Comparison of ENCODE assay signal across 11 mouse cellular contexts in the genomic region with DNA sequence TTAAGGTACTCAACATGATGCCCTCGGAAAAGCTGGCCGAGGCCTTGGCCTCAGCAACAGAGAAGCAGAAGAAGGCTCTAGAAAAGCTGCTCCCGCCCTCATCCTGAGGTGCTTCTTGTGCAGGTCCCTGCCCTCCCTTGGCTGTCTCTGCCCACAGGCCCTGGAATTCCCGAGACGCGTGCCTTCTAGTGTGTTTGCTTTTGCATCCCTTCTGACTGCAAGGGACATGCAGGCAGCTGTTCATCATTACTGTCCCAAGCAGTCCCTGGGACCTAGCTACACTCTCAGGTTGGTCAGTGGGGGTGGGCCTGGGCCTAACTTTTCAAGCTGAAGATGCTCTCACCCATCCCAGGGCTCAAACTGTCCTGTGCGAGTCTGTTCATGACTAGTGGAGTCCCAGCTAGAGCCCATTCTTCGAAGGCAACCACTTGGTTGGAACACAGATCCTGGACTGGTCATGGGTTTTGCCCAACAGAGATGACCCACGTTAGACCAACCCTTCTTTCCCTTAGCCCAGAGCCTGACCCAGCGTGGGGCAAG. TPM values are rescaled to one million over a fixed set of nuclear protein-coding genes. Genes with fewer than 3 reads are reported as not detected.
DNase-seq lines count a peak whose midpoint lies in the region; ATAC-seq and TF ChIP-seq lines count a peak whose summit lies in the region.
"Had no signal": no experiment of that assay in that cellular context is flagged by ENCODE, and none has a peak within 500 bp of the region (broad histone marks: within the 10 kb centered on the region; RNA-seq: fewer than 3 reads in every experiment).

No protein-coding gene starts in this region.

- no peaks in the 10 kb centered on the region for H3K36me3 ChIP-seq in kidney, adult 2 months (ENCODE audit: control insufficient read depth, insufficient read depth, low read length)
- H3K36me3 ChIP-seq in E14TG2a.4 (ENCODE audit: insufficient read depth, low read length) = peaks cover 82% of the 10 kb centered on the region
- peaks cover 83% of the 10 kb centered on the region for H3K36me3 ChIP-seq in embryonic facial prominence, embryonic 10.5 days (replicated peaks)
- H3K36me3 ChIP-seq in limb, embryonic 12.5 days = peaks cover 82% of the 10 kb centered on the region

- DNase-seq in kidney, adult 2 months = no peak
- DNase-seq in kidney, adult 8-10 months = no peak
- no peak for DNase-seq in embryonic facial prominence, embryonic 10.5 days (ENCODE audit: low spot score)
- no peak for DNase-seq in thymus, postnatal 14 days
- DNase-seq in left cerebral cortex, adult 9 months (ENCODE audit: low spot score in 2 of 2) = no peak
- DNase-seq in ovary, postnatal 14 days (ENCODE audit: low spot score) = no peak
- DNase-seq: embryo, embryonic 11 days; gastrocnemius, postnatal 25 days; spleen, adult 18-20 months had no signal

- 0 out of 2 replicates have a peak overlapping the region, but pooled peaks have one; percentile 90 for H3K4me3 ChIP-seq in kidney, adult 2 months (ENCODE audit: insufficient read depth, low read depth, low read length)
- H3K4me3 ChIP-seq in E14TG2a.4 (replicated peaks; ENCODE audit: low read length) = peak overlapping the region; percentile 99
- peak overlapping the region; percentile 83 for H3K4me3 ChIP-seq in embryonic facial prominence, embryonic 10.5 days
- H3K4me3 ChIP-seq in limb, embryonic 12.5 days (replicated peaks) = peak overlapping the region; percentile 92; the same call in 1 of the 2 replicates

- H3K4me1 ChIP-seq in kidney, adult 2 months (ENCODE audit: control insufficient read depth, insufficient read depth, low read length) = peaks cover 7% of the 10 kb centered on the region
- peaks cover 34% of the 10 kb centered on the region for H3K4me1 ChIP-seq in E14TG2a.4 (replicated peaks; ENCODE audit: low read depth, low read length)
- H3K4me1 ChIP-seq in embryonic facial prominence, embryonic 10.5 days = peaks cover 19% of the 10 kb centered on the region
- peaks cover 14% of the 10 kb centered on the region for H3K4me1 ChIP-seq in limb, embryonic 12.5 days (replicated peaks)

- H3K27ac ChIP-seq in kidney, adult 2 months (ENCODE audit: insufficient read depth, low read depth, low read length) = no peak overlapping the region; the same call in 1 of the 2 replicates
- H3K27ac ChIP-seq in embryonic facial prominence, embryonic 10.5 days (replicated peaks) = no peak overlapping the region
- no peak overlapping the region for H3K27ac ChIP-seq in limb, embryonic 12.5 days

- WGBS in kidney, adult 2 months = 80% methylated on average over 10 of the region's 10 CpGs
- WGBS in embryonic facial prominence, embryonic 10.5 days = 91% methylated on average over 10 of the region's 10 CpGs
- 91% methylated on average over 10 of the region's 10 CpGs for WGBS in limb, embryonic 12.5 days

- H3K9me3 ChIP-seq in E14TG2a.4 (ENCODE audit: low read length) = no peaks in the 10 kb centered on the region
- H3K9me3 ChIP-seq in embryonic facial prominence, embryonic 10.5 days = no peaks in the 10 kb centered on the region
- no peaks in the 10 kb centered on the region for H3K9me3 ChIP-seq in limb, embryonic 12.5 days

- peak overlapping the region; percentile 89 for H3K4me2 ChIP-seq in limb, embryonic 12.5 days

- 0 out of 2 replicates have a peak overlapping the region, but pooled peaks have one; percentile 89 for H3K9ac ChIP-seq in limb, embryonic 12.5 days (replicated peaks)

- no peak for TF ChIP-seq POLR2A in kidney, adult 2 months (IDR thresholded peaks at IDR 0.05; ENCODE audit: low read depth, low read length)

- H3K27me3 ChIP-seq in kidney, adult 2 months (replicated peaks; ENCODE audit: control insufficient read depth, insufficient read depth, low read length) = no peaks in the 10 kb centered on the region
- no peaks in the 10 kb centered on the region for H3K27me3 ChIP-seq in E14TG2a.4 (ENCODE audit: insufficient read depth, low read length)
- H3K27me3 ChIP-seq in embryonic facial prominence, embryonic 10.5 days (replicated peaks; ENCODE audit: low read depth, poor library complexity, severe bottlenecking) = no peaks in the 10 kb centered on the region
- no peaks in the 10 kb centered on the region for H3K27me3 ChIP-seq in limb, embryonic 12.5 days

- ATAC-seq in limb, embryonic 12.5 days (ENCODE audit: insufficient number of reproducible peaks, insufficient read depth, low FRiP score, low TSS enrichment, low read depth) = no peak

- no peak for TF ChIP-seq CTCF in kidney, adult 2 months (conservative IDR thresholded peaks at IDR 0.05; ENCODE audit: insufficient read depth, insufficient read length, low read depth, low read length)
- no peak for TF ChIP-seq CTCF in E14TG2a.4 (conservative IDR thresholded peaks at IDR 0.05; ENCODE audit: low read length)

RNA-seq across cellular contexts. Expression of a gene that starts 1.8 kb away (rescaled TPM):
- 137 and 145 TPM in 2 replicates for polyA plus RNA-seq in kidney, adult 2 months (2012; rRNA removed)
- polyA plus RNA-seq in embryonic facial prominence, embryonic 10.5 days (2016; fragmentation: Nextera tagmentation; extraction: Ambion mirVana) = 139 and 151 TPM in 2 replicates
- polyA plus RNA-seq in limb, embryonic 12.5 days (2016; fragmentation: Nextera tagmentation; extraction: Ambion mirVana) = 168 and 171 TPM in 2 replicates

RNA-seq across cellular contexts. Expression of a gene that starts 23.6 kb away (rescaled TPM):
- 50.7 and 61.1 TPM in 2 replicates for polyA plus RNA-seq in kidney, adult 2 months (2012; rRNA removed)
- polyA plus RNA-seq in embryonic facial prominence, embryonic 10.5 days (2016; fragmentation: Nextera tagmentation; extraction: Ambion mirVana) = 45.3 and 45.8 TPM in 2 replicates
- polyA plus RNA-seq in limb, embryonic 12.5 days (2016; fragmentation: Nextera tagmentation; extraction: Ambion mirVana) = 63.0 and 67.6 TPM in 2 replicates

RNA-seq across cellular contexts. Expression of a gene that starts 54.3 kb away (rescaled TPM):
- 197 and 218 TPM in 2 replicates for polyA plus RNA-seq in kidney, adult 2 months (2012; rRNA removed)
- 64.9 and 72.0 TPM in 2 replicates for polyA plus RNA-seq in embryonic facial prominence, embryonic 10.5 days (2016; fragmentation: Nextera tagmentation; extraction: Ambion mirVana)
- 87.1 and 87.5 TPM in 2 replicates for polyA plus RNA-seq in limb, embryonic 12.5 days (2016; fragmentation: Nextera tagmentation; extraction: Ambion mirVana)

RNA-seq across cellular contexts. Expression of a gene that starts 57.3 kb away (rescaled TPM):
- polyA plus RNA-seq in kidney, adult 2 months (2012; rRNA removed) = 0.33 TPM in 1 of 2 replicates, not detected in the other
- polyA plus RNA-seq in embryonic facial prominence, embryonic 10.5 days (2016; fragmentation: Nextera tagmentation; extraction: Ambion mirVana) = not detected in 2 replicates
- 0.08 TPM in 1 of 2 replicates, not detected in the other for polyA plus RNA-seq in limb, embryonic 12.5 days (2016; fragmentation: Nextera tagmentation; extraction: Ambion mirVana)
